Mouse (Mus musculus): ENCODE measurements around the gene Diaph3. TPM values are rescaled to one million over a fixed set of nuclear protein-coding genes. Genes with fewer than 3 reads are reported as not detected.

Gene Diaph3
- polyA plus RNA-seq, 1 experiment from 2014 or later: 15.4 TPM

GRCm38 (mm10) chr14:86898898-86899297 is 242.1 kb downstream of the Diaph3 start:
- no peak overlapping the region for H3K9ac ChIP-seq
- no peak overlapping the region for H3K4me2 ChIP-seq
- no peak overlapping the region for H3K4me3 ChIP-seq (replicated peaks)
- no peak for ATAC-seq (ENCODE audit: low FRiP score)
- no peaks in the 10 kb centered on the region for H3K9me3 ChIP-seq
- no peaks in the 10 kb centered on the region for H3K36me3 ChIP-seq (replicated peaks)
- H3K27me3 ChIP-seq: no peaks in the 10 kb centered on the region
- H3K4me1 ChIP-seq: no peaks in the 10 kb centered on the region
- no peak overlapping the region for H3K27ac ChIP-seq

GRCm38 (mm10) chr14:86889070-86889804 is 251.8 kb downstream of the Diaph3 start:
- no peaks in the 10 kb centered on the region for H3K9me3 ChIP-seq
- ATAC-seq (ENCODE audit: low FRiP score): no peak
- no peaks in the 10 kb centered on the region for H3K27me3 ChIP-seq
- 0 out of 2 replicates have a peak, but pooled peaks cover 2% of the 10 kb centered on the region for H3K36me3 ChIP-seq (replicated peaks)
- 83% methylated on average over 3 of the region's 3 CpGs for WGBS
- no peak overlapping the region for H3K4me3 ChIP-seq (replicated peaks)
- H3K4me1 ChIP-seq: no peaks in the 10 kb centered on the region
- no peak overlapping the region for H3K4me2 ChIP-seq
- no peak overlapping the region for H3K27ac ChIP-seq
- H3K9ac ChIP-seq: no peak overlapping the region

GRCm38 (mm10) chr14:86885417-86886098 is 255.5 kb downstream of the Diaph3 start:
- Histone ChIP-seq H3K9me3 (no peaks in the 10 kb centered on the region), H3K4me2 (no peak overlapping the region), H3K27me3 (no peaks in the 10 kb centered on the region), H3K27ac (no peak overlapping the region), H3K4me1 (no peaks in the 10 kb centered on the region), H3K9ac (no peak overlapping the region), H3K4me3 (replicated peaks) (no peak overlapping the region), H3K36me3 (replicated peaks) (no peaks in the 10 kb centered on the region)
- no peak for ATAC-seq (ENCODE audit: low FRiP score)
- WGBS: 88% methylated on average over 5 of the region's 5 CpGs

- Histone ChIP-seq H3K36me3 (replicated peaks) (no peaks in the 10 kb centered on the region), H3K27me3 (no peaks in the 10 kb centered on the region), H3K4me3 (replicated peaks) (no peak overlapping the region), H3K9me3 (no peaks in the 10 kb centered on the region), H3K27ac (no peak overlapping the region), H3K4me1 (no peaks in the 10 kb centered on the region), H3K4me2 (no peak overlapping the region), H3K9ac (no peak overlapping the region)
- ATAC-seq (ENCODE audit: low FRiP score): peak; percentile 60; the same call in 1 of the 2 replicates
- WGBS: 81% methylated on average over 5 of the region's 5 CpGs
Observed at GRCm38 (mm10) chr14:86869536-86869935, 271.5 kb downstream of the Diaph3 start.

- H3K4me1 ChIP-seq: no peaks in the 10 kb centered on the region
- ATAC-seq (ENCODE audit: low FRiP score): peak; percentile 66; the same call in 1 of the 2 replicates
- WGBS: 25% methylated on average over 3 of the region's 3 CpGs
- no peak overlapping the region for H3K4me2 ChIP-seq
- H3K9ac ChIP-seq: no peak overlapping the region
- H3K27me3 ChIP-seq: no peaks in the 10 kb centered on the region
- no peaks in the 10 kb centered on the region for H3K36me3 ChIP-seq (replicated peaks)
- no peak overlapping the region for H3K27ac ChIP-seq
- H3K9me3 ChIP-seq: no peaks in the 10 kb centered on the region
- no peak overlapping the region for H3K4me3 ChIP-seq (replicated peaks)
Observed at GRCm38 (mm10) chr14:86867143-86867542, 273.9 kb downstream of the Diaph3 start.

- Histone ChIP-seq H3K4me2 (no peak overlapping the region), H3K9ac (no peak overlapping the region), H3K36me3 (replicated peaks) (no peaks in the 10 kb centered on the region), H3K27ac (no peak overlapping the region), H3K27me3 (no peaks in the 10 kb centered on the region), H3K4me1 (no peaks in the 10 kb centered on the region), H3K9me3 (no peaks in the 10 kb centered on the region), H3K4me3 (replicated peaks) (no peak overlapping the region)
- no peak for ATAC-seq (ENCODE audit: low FRiP score)
- WGBS: 88% methylated on average over 3 of the region's 3 CpGs
Observed at GRCm38 (mm10) chr14:86864053-86864452, 277.0 kb downstream of the Diaph3 start.

GRCm38 (mm10) chr14:86861277-86861946 is 279.6 kb downstream of the Diaph3 start:
- Histone ChIP-seq H3K9me3 (no peaks in the 10 kb centered on the region), H3K4me1 (no peaks in the 10 kb centered on the region), H3K9ac (no peak overlapping the region), H3K27me3 (no peaks in the 10 kb centered on the region), H3K36me3 (replicated peaks) (no peaks in the 10 kb centered on the region), H3K4me3 (replicated peaks) (no peak overlapping the region), H3K4me2 (no peak overlapping the region), H3K27ac (no peak overlapping the region)
- no peak for ATAC-seq (ENCODE audit: low FRiP score)
- WGBS: 71% methylated on average over 11 of the region's 11 CpGs

GRCm38 (mm10) chr14:86847154-86847810 is 293.8 kb downstream of the Diaph3 start:
- no peak overlapping the region for H3K27ac ChIP-seq
- no peaks in the 10 kb centered on the region for H3K4me1 ChIP-seq
- H3K9me3 ChIP-seq: no peaks in the 10 kb centered on the region
- no peak for ATAC-seq (ENCODE audit: low FRiP score)
- no peak overlapping the region for H3K9ac ChIP-seq
- no peak overlapping the region for H3K4me3 ChIP-seq (replicated peaks)
- H3K4me2 ChIP-seq: no peak overlapping the region
- WGBS: 94% methylated on average over 4 of the region's 4 CpGs
- no peaks in the 10 kb centered on the region for H3K36me3 ChIP-seq (replicated peaks)
- H3K27me3 ChIP-seq: no peaks in the 10 kb centered on the region

- WGBS: 96% methylated on average over 3 of the region's 3 CpGs
- H3K9ac ChIP-seq: no peak overlapping the region
- no peak for ATAC-seq (ENCODE audit: low FRiP score)
Observed at GRCm38 (mm10) chr14:86844075-86844474, 297.0 kb downstream of the Diaph3 start.

GRCm38 (mm10) chr14:86837642-86838041 is 303.4 kb downstream of the Diaph3 start:
- Histone ChIP-seq H3K27ac (no peak overlapping the region), H3K36me3 (replicated peaks) (no peaks in the 10 kb centered on the region), H3K4me1 (no peaks in the 10 kb centered on the region), H3K9ac (no peak overlapping the region), H3K9me3 (no peaks in the 10 kb centered on the region), H3K27me3 (no peaks in the 10 kb centered on the region), H3K4me3 (replicated peaks) (no peak overlapping the region), H3K4me2 (no peak overlapping the region)
- WGBS: 64% methylated on average over 2 of the region's 2 CpGs
- no peak for ATAC-seq (ENCODE audit: low FRiP score)

More at GRCm38 (mm10) chr14:86844075-86844474, 297.0 kb downstream of the Diaph3 start:
- no peaks in the 10 kb centered on the region for H3K4me1 ChIP-seq
- no peaks in the 10 kb centered on the region for H3K36me3 ChIP-seq (replicated peaks)
- no peak overlapping the region for H3K27ac ChIP-seq
- H3K4me2 ChIP-seq: no peak overlapping the region
- H3K27me3 ChIP-seq: no peaks in the 10 kb centered on the region
- H3K9me3 ChIP-seq: no peaks in the 10 kb centered on the region
- H3K4me3 ChIP-seq (replicated peaks): no peak overlapping the region

- WGBS: 86% methylated on average over 2 of the region's 2 CpGs
- H3K36me3 ChIP-seq (replicated peaks): no peaks in the 10 kb centered on the region
- no peak overlapping the region for H3K9ac ChIP-seq
- H3K9me3 ChIP-seq: no peaks in the 10 kb centered on the region
- no peak for ATAC-seq (ENCODE audit: low FRiP score)
- H3K4me2 ChIP-seq: no peak overlapping the region
- H3K27ac ChIP-seq: no peak overlapping the region
- no peak overlapping the region for H3K4me3 ChIP-seq (replicated peaks)
- no peaks in the 10 kb centered on the region for H3K4me1 ChIP-seq
- H3K27me3 ChIP-seq: no peaks in the 10 kb centered on the region
Observed at GRCm38 (mm10) chr14:86834851-86835250, 306.2 kb downstream of the Diaph3 start.

- no peak overlapping the region for H3K9ac ChIP-seq
- no peak overlapping the region for H3K4me2 ChIP-seq
- H3K27me3 ChIP-seq: no peaks in the 10 kb centered on the region
- WGBS: 79% methylated on average over 6 of the region's 6 CpGs
- no peaks in the 10 kb centered on the region for H3K9me3 ChIP-seq
- no peaks in the 10 kb centered on the region for H3K4me1 ChIP-seq
- H3K36me3 ChIP-seq (replicated peaks): no peaks in the 10 kb centered on the region
- ATAC-seq (ENCODE audit: low FRiP score): no peak
- H3K27ac ChIP-seq: no peak overlapping the region
- H3K4me3 ChIP-seq (replicated peaks): no peak overlapping the region
Observed at GRCm38 (mm10) chr14:86834269-86834668, 306.8 kb downstream of the Diaph3 start.
